Mouse (Mus musculus): ENCODE measurements at regions not wholly inside any gene's neighbourhood (a gene's known extent, or its start where the extent isn't known, plus 50 kb on each side); places are given as distances from the start of the nearest gene placed in this dataset.

DNA sequence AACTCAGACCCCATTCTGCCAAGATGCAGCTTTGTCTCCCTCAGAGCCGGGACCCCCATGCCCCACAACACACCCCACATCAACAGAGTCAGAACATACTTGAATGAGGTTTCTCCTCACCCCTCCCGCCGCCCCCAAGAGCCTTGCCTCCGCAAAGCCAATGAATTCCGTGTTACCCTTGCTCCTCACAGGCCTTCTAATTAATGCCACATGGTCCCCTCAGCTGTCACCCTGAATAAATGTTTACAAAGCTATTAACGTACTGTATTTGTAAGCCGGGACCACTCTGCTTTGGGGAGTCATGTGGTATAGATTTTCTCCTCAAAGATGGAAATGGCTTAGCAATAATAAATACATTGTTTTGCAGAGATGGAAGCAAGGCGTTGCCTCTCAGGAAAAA, 140.5 kb upstream of the Tbx3 start:
- H3K27ac ChIP-seq (ENCODE audit: low read depth, low read length): no peak overlapping the region
- 47% methylated on average over 8 of the region's 8 CpGs for WGBS
- H3K9ac ChIP-seq (ENCODE audit: low read depth, low read length): no peak overlapping the region

DNA sequence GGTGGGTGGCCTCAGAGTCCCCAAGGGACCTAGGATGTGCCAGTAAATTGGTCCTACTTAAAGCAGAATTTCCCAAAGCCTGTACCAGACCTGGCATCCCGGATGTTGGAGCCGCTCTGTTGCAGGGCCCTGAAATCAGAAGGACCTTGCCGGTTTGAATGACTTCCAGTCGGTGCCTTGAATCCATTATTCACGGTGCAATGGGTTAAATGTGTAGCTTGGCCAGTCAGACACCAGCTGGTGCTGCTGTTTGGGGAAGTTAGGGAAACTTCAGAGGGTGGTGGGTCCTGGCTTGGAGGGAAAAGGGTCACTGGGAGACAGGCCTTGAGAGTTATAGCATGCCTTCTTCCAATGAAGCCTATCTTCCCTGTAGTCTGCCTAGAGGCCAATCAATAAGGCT, 135.5 kb upstream of the Tbx3 start:
- no peak overlapping the region for H3K4me3 ChIP-seq (ENCODE audit: low read depth, low read length)
- no peak overlapping the region for H3K9ac ChIP-seq (ENCODE audit: low read depth, low read length)
- WGBS: 82% methylated on average over 5 of the region's 5 CpGs
- H3K4me2 ChIP-seq (replicated peaks; ENCODE audit: low read depth): no peak overlapping the region
- ATAC-seq: no peak
- H3K27me3 ChIP-seq (replicated peaks; ENCODE audit: control insufficient read depth, insufficient read depth, low read length): no peaks in the 10 kb centered on the region
- H3K9me3 ChIP-seq (ENCODE audit: control insufficient read depth): no peaks in the 10 kb centered on the region
- H3K4me1 ChIP-seq (replicated peaks; ENCODE audit: control insufficient read depth, insufficient read depth, low read length): no peaks in the 10 kb centered on the region
- H3K36me3 ChIP-seq (ENCODE audit: control insufficient read depth, insufficient read depth): no peaks in the 10 kb centered on the region
- TF ChIP-seq CTCF (IDR thresholded peaks at IDR 0.05; ENCODE audit: low read depth): no peak
- H3K27ac ChIP-seq (ENCODE audit: low read depth, low read length): no peak overlapping the region

More for the DNA sequence above, 140.5 kb upstream of the Tbx3 start:
- H3K27me3 ChIP-seq (replicated peaks; ENCODE audit: control insufficient read depth, insufficient read depth, low read length): no peaks in the 10 kb centered on the region
- no peak overlapping the region for H3K4me3 ChIP-seq (ENCODE audit: low read depth, low read length)
- H3K4me2 ChIP-seq (replicated peaks; ENCODE audit: low read depth): no peak overlapping the region
- no peak for ATAC-seq
- no peaks in the 10 kb centered on the region for H3K9me3 ChIP-seq (ENCODE audit: control insufficient read depth)
- no peaks in the 10 kb centered on the region for H3K36me3 ChIP-seq (ENCODE audit: control insufficient read depth, insufficient read depth)
- H3K4me1 ChIP-seq (replicated peaks; ENCODE audit: control insufficient read depth, insufficient read depth, low read length): no peaks in the 10 kb centered on the region
- no peak for TF ChIP-seq CTCF (IDR thresholded peaks at IDR 0.05; ENCODE audit: low read depth)

DNA sequence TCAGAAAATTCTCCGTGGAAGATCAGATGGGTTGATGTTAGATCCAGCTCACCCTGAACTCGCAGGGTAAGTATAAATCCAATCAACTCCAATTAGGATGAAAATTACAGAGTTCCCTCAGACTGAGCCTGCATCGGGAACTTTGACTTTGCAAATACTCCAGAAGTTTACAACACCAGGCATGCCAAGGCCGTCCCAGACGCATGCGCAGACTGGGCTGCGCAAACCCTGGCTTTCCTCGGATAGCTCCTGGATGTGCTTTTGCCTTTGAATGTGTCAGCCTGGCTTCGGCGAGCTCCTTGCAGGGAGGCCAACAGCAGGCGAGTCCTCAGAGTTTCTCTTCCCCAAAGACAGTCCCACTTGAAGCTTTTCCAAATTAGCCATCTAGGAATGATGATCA, 127.6 kb upstream of the Tbx3 start:
- Histone ChIP-seq H3K27ac (ENCODE audit: low read depth, low read length) (no peak overlapping the region), H3K36me3 (ENCODE audit: control insufficient read depth, insufficient read depth) (no peaks in the 10 kb centered on the region), H3K4me1 (replicated peaks; ENCODE audit: control insufficient read depth, insufficient read depth, low read length) (no peaks in the 10 kb centered on the region), H3K4me2 (replicated peaks; ENCODE audit: low read depth) (no peak overlapping the region), H3K4me3 (ENCODE audit: low read depth, low read length) (no peak overlapping the region), H3K27me3 (replicated peaks; ENCODE audit: control insufficient read depth, insufficient read depth, low read length) (no peaks in the 10 kb centered on the region), H3K9ac (ENCODE audit: low read depth, low read length) (no peak overlapping the region), H3K9me3 (ENCODE audit: control insufficient read depth) (no peaks in the 10 kb centered on the region)
- no peak for ATAC-seq
- TF ChIP-seq CTCF (IDR thresholded peaks at IDR 0.05; ENCODE audit: low read depth): no peak
- 73% methylated on average over 11 of the region's 11 CpGs for WGBS

DNA sequence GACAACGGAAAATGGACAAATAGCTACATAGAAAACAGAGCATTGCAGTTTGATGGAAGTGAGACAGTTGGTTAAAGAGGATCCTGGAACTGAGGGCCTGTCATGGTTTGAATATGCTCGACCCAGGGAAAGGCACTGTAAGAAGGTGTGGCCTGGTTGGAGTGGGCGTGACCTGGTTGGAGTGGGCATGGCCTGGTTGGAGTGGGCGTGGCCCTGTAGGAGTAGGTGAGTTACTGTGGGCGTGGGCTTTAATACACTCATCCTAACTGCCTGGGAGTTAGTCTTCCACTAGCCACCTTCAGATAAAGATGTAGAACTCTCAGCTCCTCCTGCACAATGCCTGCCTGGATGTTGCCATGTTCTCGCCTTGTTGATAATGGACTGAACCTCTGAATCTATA, 126.8 kb upstream of the Tbx3 start:
- WGBS: 86% methylated on average over 6 of the region's 6 CpGs
- no peaks in the 10 kb centered on the region for H3K36me3 ChIP-seq (ENCODE audit: control insufficient read depth, insufficient read depth)

DNA sequence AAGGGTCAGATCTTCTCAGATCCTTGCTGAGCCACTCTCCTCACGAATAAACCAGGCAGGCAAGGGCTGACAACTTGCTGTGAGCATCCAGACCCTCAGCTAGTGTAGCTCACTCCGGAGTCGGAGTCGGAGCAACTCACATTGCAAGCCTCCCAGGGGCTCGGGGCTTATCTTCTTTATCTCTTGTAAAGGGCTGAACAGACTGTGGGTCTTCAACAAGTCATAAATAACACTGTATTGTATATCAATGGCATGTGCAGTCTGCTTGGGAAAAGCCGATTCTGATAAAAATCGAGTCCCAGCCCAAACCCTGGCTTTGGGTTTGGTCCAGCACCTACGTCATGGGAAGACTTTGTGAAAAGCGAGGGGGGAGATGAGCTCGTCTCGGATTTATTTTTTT, 125.8 kb upstream of the Tbx3 start:
- H3K9me3 ChIP-seq (ENCODE audit: control insufficient read depth): no peaks in the 10 kb centered on the region
- no peak for TF ChIP-seq CTCF (IDR thresholded peaks at IDR 0.05; ENCODE audit: low read depth)
- H3K27ac ChIP-seq (ENCODE audit: low read depth, low read length): no peak overlapping the region
- H3K36me3 ChIP-seq (ENCODE audit: control insufficient read depth, insufficient read depth): no peaks in the 10 kb centered on the region
- no peak overlapping the region for H3K4me2 ChIP-seq (replicated peaks; ENCODE audit: low read depth)
- H3K9ac ChIP-seq (ENCODE audit: low read depth, low read length): no peak overlapping the region
- no peak for ATAC-seq
- 54% methylated on average over 11 of the region's 11 CpGs for WGBS
- no peak overlapping the region for H3K4me3 ChIP-seq (ENCODE audit: low read depth, low read length)
- no peaks in the 10 kb centered on the region for H3K27me3 ChIP-seq (replicated peaks; ENCODE audit: control insufficient read depth, insufficient read depth, low read length)
- no peaks in the 10 kb centered on the region for H3K4me1 ChIP-seq (replicated peaks; ENCODE audit: control insufficient read depth, insufficient read depth, low read length)

More for the DNA sequence above, 126.8 kb upstream of the Tbx3 start:
- no peak for TF ChIP-seq CTCF (IDR thresholded peaks at IDR 0.05; ENCODE audit: low read depth)
- Histone ChIP-seq H3K9ac (ENCODE audit: low read depth, low read length) (no peak overlapping the region), H3K27ac (ENCODE audit: low read depth, low read length) (no peak overlapping the region), H3K9me3 (ENCODE audit: control insufficient read depth) (no peaks in the 10 kb centered on the region), H3K4me3 (ENCODE audit: low read depth, low read length) (no peak overlapping the region), H3K27me3 (replicated peaks; ENCODE audit: control insufficient read depth, insufficient read depth, low read length) (no peaks in the 10 kb centered on the region), H3K4me2 (replicated peaks; ENCODE audit: low read depth) (no peak overlapping the region), H3K4me1 (replicated peaks; ENCODE audit: control insufficient read depth, insufficient read depth, low read length) (no peaks in the 10 kb centered on the region)
- no peak for ATAC-seq

DNA sequence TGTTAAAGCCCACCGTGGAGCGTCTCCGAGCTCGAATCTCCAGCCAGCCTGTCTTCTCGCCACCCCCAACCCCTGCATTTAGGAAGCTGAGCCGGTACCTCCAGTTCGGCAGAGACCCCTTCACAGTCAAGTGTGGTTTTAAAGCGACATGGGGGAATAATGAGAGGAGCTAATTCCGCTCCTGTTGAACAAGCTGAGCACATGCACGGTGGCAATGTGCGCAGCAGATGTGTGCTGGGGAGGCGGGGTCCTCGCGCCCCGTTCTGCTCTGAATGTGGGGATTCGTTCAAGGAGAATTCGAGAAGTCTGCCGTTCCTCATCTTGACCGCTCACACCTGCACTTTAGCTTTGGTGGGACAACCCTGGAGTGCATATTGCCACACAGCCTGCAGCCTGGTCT, 123.4 kb upstream of the Tbx3 start:
- Histone ChIP-seq H3K4me2 (replicated peaks; ENCODE audit: low read depth) (no peak overlapping the region), H3K27me3 (replicated peaks; ENCODE audit: control insufficient read depth, insufficient read depth, low read length) (no peaks in the 10 kb centered on the region), H3K36me3 (ENCODE audit: control insufficient read depth, insufficient read depth) (no peaks in the 10 kb centered on the region), H3K9me3 (ENCODE audit: control insufficient read depth) (no peaks in the 10 kb centered on the region), H3K9ac (ENCODE audit: low read depth, low read length) (no peak overlapping the region), H3K27ac (ENCODE audit: low read depth, low read length) (no peak overlapping the region), H3K4me3 (ENCODE audit: low read depth, low read length) (no peak overlapping the region), H3K4me1 (replicated peaks; ENCODE audit: control insufficient read depth, insufficient read depth, low read length) (no peaks in the 10 kb centered on the region)
- no peak for TF ChIP-seq CTCF (IDR thresholded peaks at IDR 0.05; ENCODE audit: low read depth)
- ATAC-seq: no peak
- WGBS: 78% methylated on average over 19 of the region's 19 CpGs

DNA sequence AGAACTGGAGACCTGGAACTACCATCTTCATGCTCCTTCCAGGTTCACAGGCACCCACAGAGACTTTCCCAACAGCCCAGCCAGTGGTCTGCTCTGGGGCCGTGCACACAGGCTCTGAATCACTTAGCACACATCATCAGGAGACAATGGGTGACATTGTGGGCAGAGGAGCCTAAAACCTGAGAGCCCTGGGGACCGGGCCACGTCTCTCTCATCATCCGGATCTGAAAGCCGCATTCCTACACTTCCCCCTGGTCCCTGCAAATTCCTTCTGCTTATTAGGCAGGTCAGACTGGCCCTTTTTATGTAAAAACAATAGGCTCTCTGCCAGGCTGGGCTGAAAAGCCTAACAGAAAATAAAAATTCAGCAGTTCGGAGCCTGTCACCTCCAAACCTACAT, 119.6 kb upstream of the Tbx3 start:
- no peak for ATAC-seq
- H3K9me3 ChIP-seq (ENCODE audit: control insufficient read depth): no peaks in the 10 kb centered on the region
- no peaks in the 10 kb centered on the region for H3K4me1 ChIP-seq (replicated peaks; ENCODE audit: control insufficient read depth, insufficient read depth, low read length)
- no peak for TF ChIP-seq CTCF (IDR thresholded peaks at IDR 0.05; ENCODE audit: low read depth)
- H3K27ac ChIP-seq (ENCODE audit: low read depth, low read length): no peak overlapping the region
- no peak overlapping the region for H3K4me3 ChIP-seq (ENCODE audit: low read depth, low read length)
- H3K27me3 ChIP-seq (replicated peaks; ENCODE audit: control insufficient read depth, insufficient read depth, low read length): no peaks in the 10 kb centered on the region
- H3K4me2 ChIP-seq (replicated peaks; ENCODE audit: low read depth): no peak overlapping the region
- H3K9ac ChIP-seq (ENCODE audit: low read depth, low read length): no peak overlapping the region
- 76% methylated on average over 6 of the region's 6 CpGs for WGBS
- no peaks in the 10 kb centered on the region for H3K36me3 ChIP-seq (ENCODE audit: control insufficient read depth, insufficient read depth)
